Mouse (Mus musculus) embryo, embryonic 11.5 days (tissue): Measurements from ENCODE around the gene Slc9a3r1.

Experiments used
- DNase-seq: peaks from one replicate; pipeline ENCODE4 v3.0.0-alpha.2; 2012; ENCODE audit warnings: low read depth, low spot score

Slc9a3r1 gene

GRCm38 (mm10) chr11:115162205-115162601, 938 bp upstream of the Slc9a3r1 start:
- no peak for DNase-seq

- DNase-seq = no peak
Measured at GRCm38 (mm10) chr11:115163568-115164150, 518 bp downstream of the Slc9a3r1 start.

GRCm38 (mm10) chr11:115164341-115164975, 1.3 kb downstream of the Slc9a3r1 start:
- DNase-seq = no peak

- no peak for DNase-seq
Measured at GRCm38 (mm10) chr11:115164976-115165374, 1.8 kb downstream of the Slc9a3r1 start.

- no peak for DNase-seq
Measured at GRCm38 (mm10) chr11:115166776-115167175, 3.6 kb downstream of the Slc9a3r1 start.

- DNase-seq = no peak
Measured at GRCm38 (mm10) chr11:115167631-115168249, 4.6 kb downstream of the Slc9a3r1 start.

GRCm38 (mm10) chr11:115169430-115169829, 6.3 kb downstream of the Slc9a3r1 start:
- DNase-seq = no peak

- DNase-seq = no peak
Measured at GRCm38 (mm10) chr11:115171125-115171524, 8.0 kb downstream of the Slc9a3r1 start.

- DNase-seq = no peak
Measured at GRCm38 (mm10) chr11:115172825-115173287, 9.7 kb downstream of the Slc9a3r1 start.

- DNase-seq = no peak
Measured at GRCm38 (mm10) chr11:115173549-115174339, 10.6 kb downstream of the Slc9a3r1 start.

GRCm38 (mm10) chr11:115176399-115177190, 13.5 kb downstream of the Slc9a3r1 start:
- DNase-seq = no peak

GRCm38 (mm10) chr11:115177559-115178195, 14.5 kb downstream of the Slc9a3r1 start:
- DNase-seq = no peak

GRCm38 (mm10) chr11:115178766-115179165, 15.6 kb downstream of the Slc9a3r1 start:
- no peak for DNase-seq

GRCm38 (mm10) chr11:115179191-115179590, 16.1 kb downstream of the Slc9a3r1 start:
- DNase-seq = no peak

GRCm38 (mm10) chr11:115179881-115180280, 16.7 kb downstream of the Slc9a3r1 start:
- no peak for DNase-seq

GRCm38 (mm10) chr11:115181913-115182638, 18.9 kb downstream of the Slc9a3r1 start:
- peak; percentile 61 for DNase-seq

GRCm38 (mm10) chr11:115184973-115185372, 21.8 kb downstream of the Slc9a3r1 start:
- no peak for DNase-seq

GRCm38 (mm10) chr11:115187224-115187639, 24.1 kb downstream of the Slc9a3r1 start, which contains the start of gene Tmem104:
Tmem104 (plus strand) TSS chr11:115187487.
- peak; percentile 98 for DNase-seq

- DNase-seq = no peak
Measured at GRCm38 (mm10) chr11:115187693-115188092, 24.6 kb downstream of the Slc9a3r1 start, which contains the start of gene Nat9. Nat9 (minus strand) TSS chr11:115187859.
